Mouse (Mus musculus): Measurements from ENCODE around the gene Timm13. TPM values are rescaled to one million over a fixed set of nuclear protein-coding genes. Genes with fewer than 3 reads are reported as not detected.

The Timm13 gene
- polyA plus RNA-seq, 1 experiment from 2014 or later, result 326 TPM

DNA sequence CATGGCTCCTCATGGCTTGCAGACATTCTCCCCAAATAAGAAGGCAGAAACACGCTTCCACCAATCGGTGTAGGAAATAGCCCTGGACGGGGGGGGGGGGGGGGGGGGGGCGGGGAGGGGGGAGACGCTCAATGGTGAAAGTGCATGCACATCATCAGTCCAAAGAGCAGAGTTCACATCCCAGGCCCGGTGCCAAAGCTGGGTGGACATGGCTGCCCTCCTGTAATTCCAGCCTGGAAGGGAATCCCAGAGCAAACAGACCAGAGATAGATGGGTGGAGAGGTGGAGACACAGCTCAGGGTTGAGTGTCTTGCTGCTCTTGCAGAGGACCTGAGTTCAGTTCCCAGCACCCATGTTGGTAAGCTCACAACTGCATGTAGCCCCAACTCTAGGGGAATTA, 29.8 kb downstream of the Timm13 start:
- Histone ChIP-seq H3K27ac (replicated peaks) (no peak overlapping the region), H3K4me2 (replicated peaks) (no peak overlapping the region), H3K9me3 (no peaks in the 10 kb centered on the region), H3K9ac (replicated peaks) (no peak overlapping the region), H3K36me3 (peaks cover 16% of the 10 kb centered on the region; the same call in 1 of the 2 replicates), H3K4me1 (no peaks in the 10 kb centered on the region), H3K27me3 (no peaks in the 10 kb centered on the region), H3K4me3 (no peak overlapping the region)
- no peak for ATAC-seq (replicated peaks)
- WGBS, result 54% methylated on average over 4 of the region's 6 CpGs

DNA sequence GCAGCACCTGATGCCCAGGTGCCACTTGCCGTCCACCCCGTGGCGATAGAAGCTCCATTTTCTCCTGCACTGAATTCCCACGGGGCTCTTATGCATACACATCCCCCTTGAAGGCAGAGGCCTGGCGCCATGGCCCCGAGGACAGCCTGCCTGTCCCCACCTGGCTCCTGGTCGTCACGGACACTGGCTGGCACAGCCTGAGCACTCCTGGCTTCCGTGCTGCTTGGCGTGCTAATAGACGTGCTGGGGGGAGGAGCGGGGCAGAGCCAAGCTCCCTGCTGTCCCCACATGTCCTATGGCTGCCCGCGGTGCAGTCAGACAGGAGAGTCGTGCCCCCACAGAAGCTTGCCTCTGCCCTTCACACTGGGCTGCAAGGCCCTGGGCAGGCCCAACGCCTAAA, 36.3 kb downstream of the Timm13 start:
- Histone ChIP-seq H3K9ac (replicated peaks) (no peak overlapping the region), H3K9me3 (no peaks in the 10 kb centered on the region), H3K36me3 (peaks cover 31% of the 10 kb centered on the region), H3K27me3 (no peaks in the 10 kb centered on the region), H3K4me2 (replicated peaks) (no peak overlapping the region), H3K4me3 (no peak overlapping the region), H3K27ac (replicated peaks) (no peak overlapping the region), H3K4me1 (no peaks in the 10 kb centered on the region)
- 84% methylated on average over 16 of the region's 16 CpGs for WGBS
- no peak for ATAC-seq (replicated peaks)

DNA sequence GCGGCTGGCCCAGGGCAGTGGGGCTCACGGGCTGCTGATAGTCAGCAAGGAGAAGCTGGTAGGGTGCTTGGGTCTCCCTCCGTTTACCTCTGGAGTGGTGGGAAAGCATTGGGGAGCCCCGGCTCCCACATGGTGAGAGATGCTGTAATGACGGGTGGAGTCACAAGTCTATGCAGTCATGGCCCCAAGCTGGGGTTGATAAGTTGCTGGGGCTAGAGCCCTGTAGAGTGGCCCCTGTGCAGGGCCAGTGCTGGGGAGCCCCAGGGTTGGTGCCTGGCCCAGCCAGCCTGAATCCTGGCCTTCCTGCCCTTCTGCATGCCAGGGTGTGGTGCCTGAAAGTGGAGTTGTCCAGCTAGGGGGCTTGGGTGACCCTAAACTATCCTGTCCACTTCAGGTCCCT, 38.5 kb downstream of the Timm13 start:
- WGBS, result 96% methylated on average over 5 of the region's 5 CpGs
- Histone ChIP-seq H3K27me3 (no peaks in the 10 kb centered on the region), H3K4me1 (peaks cover 5% of the 10 kb centered on the region; the same call in 1 of the 2 replicates)

DNA sequence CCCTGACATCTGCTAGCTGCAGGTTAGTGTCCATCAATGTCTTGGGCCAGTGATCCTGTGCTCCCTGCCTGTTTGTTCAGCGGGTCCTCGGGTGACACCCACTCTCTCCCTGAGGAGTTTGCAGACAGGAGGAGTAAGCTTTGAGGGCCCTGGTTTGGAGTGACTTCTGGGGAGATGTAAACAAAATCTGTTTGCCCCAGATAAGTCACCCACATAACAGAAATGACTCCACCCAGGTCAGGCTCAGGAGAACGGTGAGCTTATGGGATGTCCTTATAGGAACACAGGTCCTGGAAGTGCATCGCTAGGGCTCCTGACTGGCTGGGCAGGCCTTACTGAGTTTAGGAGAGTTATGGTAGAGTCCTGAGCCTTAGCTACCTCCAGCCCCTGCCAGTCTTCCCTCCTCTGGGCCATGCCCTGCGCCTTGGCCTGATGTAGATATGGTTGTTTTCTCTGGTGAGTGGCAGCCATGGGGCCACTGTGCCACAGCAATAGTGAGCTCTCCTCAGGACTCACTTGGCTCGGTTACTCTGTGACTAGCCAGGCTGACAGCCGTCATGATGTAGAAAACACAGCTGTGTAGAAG, 42.3 kb downstream of the Timm13 start:
- no peaks in the 10 kb centered on the region for H3K27me3 ChIP-seq
- no peaks in the 10 kb centered on the region for H3K9me3 ChIP-seq
- H3K27ac ChIP-seq (replicated peaks), result no peak overlapping the region
- no peak for ATAC-seq (replicated peaks)
- H3K4me3 ChIP-seq, result no peak overlapping the region
- H3K36me3 ChIP-seq, result peaks cover 5% of the 10 kb centered on the region
- WGBS, result 89% methylated on average over 7 of the region's 7 CpGs
- peaks cover 35% of the 10 kb centered on the region for H3K4me1 ChIP-seq
- no peak overlapping the region for H3K4me2 ChIP-seq (replicated peaks)
- H3K9ac ChIP-seq (replicated peaks), result no peak overlapping the region

More for the DNA sequence above, 38.5 kb downstream of the Timm13 start:
- Histone ChIP-seq H3K9me3 (no peaks in the 10 kb centered on the region), H3K9ac (replicated peaks) (no peak overlapping the region), H3K4me2 (replicated peaks) (no peak overlapping the region), H3K27ac (replicated peaks) (no peak overlapping the region), H3K4me3 (no peak overlapping the region), H3K36me3 (peaks cover 19% of the 10 kb centered on the region)
- no peak for ATAC-seq (replicated peaks)

DNA sequence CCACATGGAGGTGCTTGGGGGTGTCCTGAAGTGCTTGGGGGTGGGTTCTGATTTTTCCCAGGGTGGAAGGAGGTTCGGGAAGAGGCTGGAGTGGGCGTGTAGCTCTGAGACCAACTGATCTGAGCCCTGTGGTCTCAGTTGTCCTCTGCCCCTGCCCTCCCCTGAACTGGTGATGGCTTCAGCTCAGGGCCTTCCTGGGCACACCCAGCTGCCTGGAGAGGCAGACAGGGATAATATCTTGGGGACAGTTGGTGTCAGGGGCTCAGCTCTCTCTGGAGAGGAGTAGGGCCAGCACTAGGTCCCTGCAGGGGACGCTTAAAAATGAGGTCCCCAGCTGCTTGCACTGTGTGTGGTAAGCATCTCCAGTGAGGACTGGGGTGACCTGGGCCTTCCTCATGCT, 42.9 kb downstream of the Timm13 start:
- no peaks in the 10 kb centered on the region for H3K27me3 ChIP-seq
- ATAC-seq (replicated peaks), result no peak
- H3K4me1 ChIP-seq, result peaks cover 36% of the 10 kb centered on the region
- no peak overlapping the region for H3K27ac ChIP-seq (replicated peaks)
- 70% methylated on average over 3 of the region's 3 CpGs for WGBS
- no peak overlapping the region for H3K4me2 ChIP-seq (replicated peaks)
- peaks cover 10% of the 10 kb centered on the region for H3K36me3 ChIP-seq
- no peaks in the 10 kb centered on the region for H3K9me3 ChIP-seq
- 0 out of 2 replicates have a peak overlapping the region, but pooled peaks have one; percentile 3 for H3K9ac ChIP-seq (replicated peaks)
- H3K4me3 ChIP-seq, result no peak overlapping the region

DNA sequence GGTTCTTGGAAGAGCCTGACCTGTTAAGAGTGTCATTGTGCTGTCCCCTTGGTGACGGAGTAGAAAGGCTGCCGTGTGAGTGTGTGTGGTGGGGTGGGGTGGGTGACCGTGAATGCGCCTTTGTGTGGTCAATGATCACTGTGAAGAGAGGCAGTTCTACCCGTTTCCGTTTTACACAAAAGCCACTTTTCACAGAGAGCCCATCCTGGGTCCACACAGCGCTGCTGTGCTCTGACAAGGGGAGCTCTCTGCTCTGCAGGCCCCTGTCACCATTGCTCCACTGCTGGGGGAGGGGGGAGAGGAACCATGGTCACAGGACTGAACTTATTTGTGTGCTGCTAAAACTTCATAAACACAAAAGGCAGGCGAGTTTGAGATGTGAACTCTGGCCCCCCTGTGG, 43.4 kb downstream of the Timm13 start:
- Histone ChIP-seq H3K4me1 (peaks cover 36% of the 10 kb centered on the region), H3K4me3 (no peak overlapping the region), H3K27me3 (no peaks in the 10 kb centered on the region), H3K4me2 (replicated peaks) (no peak overlapping the region), H3K27ac (replicated peaks) (no peak overlapping the region), H3K36me3 (peaks cover 12% of the 10 kb centered on the region; the same call in 1 of the 2 replicates), H3K9ac (replicated peaks) (0 out of 2 replicates have a peak overlapping the region, but pooled peaks have one; percentile 3), H3K9me3 (no peaks in the 10 kb centered on the region)
- no peak for ATAC-seq (replicated peaks)
- 34% methylated on average over 8 of the region's 8 CpGs for WGBS

DNA sequence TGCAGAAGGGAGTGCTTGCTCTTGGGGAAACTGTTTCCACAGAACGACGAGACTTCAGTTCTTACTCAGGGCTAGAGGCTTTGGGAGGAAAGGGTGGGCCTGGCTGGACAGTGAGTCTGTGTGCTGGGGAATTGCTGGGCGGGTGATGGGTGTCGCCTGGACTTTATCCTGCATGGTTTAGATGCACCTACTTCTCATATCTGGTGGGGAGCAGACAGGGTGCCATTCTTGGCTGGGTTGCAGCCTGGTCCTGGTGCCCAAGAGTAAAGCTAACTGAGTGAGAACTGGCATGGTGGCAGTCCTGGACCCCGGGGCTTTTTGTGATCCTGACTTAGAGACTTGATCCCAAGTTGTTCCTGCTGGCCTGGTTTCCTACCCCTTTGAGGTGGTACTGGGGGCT, 43.9 kb downstream of the Timm13 start:
- 0 out of 2 replicates have a peak overlapping the region, but pooled peaks have one; percentile 72 for H3K4me3 ChIP-seq
- no peaks in the 10 kb centered on the region for H3K27me3 ChIP-seq
- peaks cover 36% of the 10 kb centered on the region for H3K4me1 ChIP-seq
- no peaks in the 10 kb centered on the region for H3K9me3 ChIP-seq
- H3K4me2 ChIP-seq (replicated peaks), result no peak overlapping the region
- H3K36me3 ChIP-seq, result peaks cover 16% of the 10 kb centered on the region
- H3K27ac ChIP-seq (replicated peaks), result no peak overlapping the region
- H3K9ac ChIP-seq (replicated peaks), result no peak overlapping the region
- WGBS, result 84% methylated on average over 5 of the region's 5 CpGs
- no peak for ATAC-seq (replicated peaks)

DNA sequence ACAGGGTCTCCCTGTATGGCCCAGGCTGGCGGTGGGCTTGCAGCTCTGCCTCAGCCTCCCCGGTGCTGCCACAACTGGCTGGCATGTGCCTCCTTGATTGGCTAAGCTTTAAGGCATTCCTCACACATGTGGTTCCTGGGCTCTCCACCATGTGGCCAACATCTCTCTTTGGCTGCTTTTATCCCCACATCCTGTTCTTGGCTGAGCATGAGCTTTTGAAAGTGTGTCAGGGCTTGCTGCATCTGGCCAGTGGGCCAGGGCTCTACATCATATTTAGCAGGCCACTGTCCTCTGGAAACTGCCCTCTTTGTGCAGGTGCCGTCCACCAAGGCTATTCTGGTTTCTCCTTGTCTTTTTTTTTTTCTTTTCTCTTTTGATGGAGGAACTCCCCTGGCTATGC, 44.5 kb downstream of the Timm13 start:
- no peaks in the 10 kb centered on the region for H3K9me3 ChIP-seq
- H3K4me3 ChIP-seq, result peak overlapping the region; percentile 72
- peaks cover 36% of the 10 kb centered on the region for H3K4me1 ChIP-seq
- peaks cover 20% of the 10 kb centered on the region for H3K36me3 ChIP-seq
- 74% methylated on average over 3 of the region's 3 CpGs for WGBS
- no peak overlapping the region for H3K27ac ChIP-seq (replicated peaks)
- no peak for ATAC-seq (replicated peaks)
- no peak overlapping the region; the same call in 1 of the 2 replicates for H3K9ac ChIP-seq (replicated peaks)
- H3K27me3 ChIP-seq, result no peaks in the 10 kb centered on the region
- H3K4me2 ChIP-seq (replicated peaks), result peak overlapping the region; percentile 96

DNA sequence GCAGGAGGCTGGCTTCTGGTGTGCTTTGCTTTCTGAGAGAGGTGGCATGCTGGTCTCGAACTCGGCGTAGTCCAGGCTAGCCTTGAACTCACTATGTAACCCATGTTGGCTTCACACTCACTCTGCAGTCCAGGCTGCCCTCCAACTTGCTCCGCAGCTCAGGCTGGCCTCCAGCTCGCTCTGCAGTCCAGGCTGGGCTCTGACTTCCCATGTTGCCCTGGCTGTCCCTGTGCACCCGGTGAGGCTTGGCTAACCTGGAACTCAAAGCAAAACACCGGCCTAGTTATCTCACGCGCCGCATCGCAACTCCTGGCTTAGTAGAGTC, 45.1 kb downstream of the Timm13 start:
- H3K27ac ChIP-seq (replicated peaks), result no peak overlapping the region
- H3K36me3 ChIP-seq, result peaks cover 26% of the 10 kb centered on the region
- H3K9ac ChIP-seq (replicated peaks), result peak overlapping the region; percentile 73
- 19% methylated on average over 11 of the region's 11 CpGs for WGBS
- H3K4me1 ChIP-seq, result peaks cover 36% of the 10 kb centered on the region
- ATAC-seq (replicated peaks), result no peak
- H3K27me3 ChIP-seq, result no peaks in the 10 kb centered on the region
- H3K4me3 ChIP-seq, result peak overlapping the region; percentile 72
- H3K4me2 ChIP-seq (replicated peaks), result peak overlapping the region; percentile 96
- no peaks in the 10 kb centered on the region for H3K9me3 ChIP-seq

DNA sequence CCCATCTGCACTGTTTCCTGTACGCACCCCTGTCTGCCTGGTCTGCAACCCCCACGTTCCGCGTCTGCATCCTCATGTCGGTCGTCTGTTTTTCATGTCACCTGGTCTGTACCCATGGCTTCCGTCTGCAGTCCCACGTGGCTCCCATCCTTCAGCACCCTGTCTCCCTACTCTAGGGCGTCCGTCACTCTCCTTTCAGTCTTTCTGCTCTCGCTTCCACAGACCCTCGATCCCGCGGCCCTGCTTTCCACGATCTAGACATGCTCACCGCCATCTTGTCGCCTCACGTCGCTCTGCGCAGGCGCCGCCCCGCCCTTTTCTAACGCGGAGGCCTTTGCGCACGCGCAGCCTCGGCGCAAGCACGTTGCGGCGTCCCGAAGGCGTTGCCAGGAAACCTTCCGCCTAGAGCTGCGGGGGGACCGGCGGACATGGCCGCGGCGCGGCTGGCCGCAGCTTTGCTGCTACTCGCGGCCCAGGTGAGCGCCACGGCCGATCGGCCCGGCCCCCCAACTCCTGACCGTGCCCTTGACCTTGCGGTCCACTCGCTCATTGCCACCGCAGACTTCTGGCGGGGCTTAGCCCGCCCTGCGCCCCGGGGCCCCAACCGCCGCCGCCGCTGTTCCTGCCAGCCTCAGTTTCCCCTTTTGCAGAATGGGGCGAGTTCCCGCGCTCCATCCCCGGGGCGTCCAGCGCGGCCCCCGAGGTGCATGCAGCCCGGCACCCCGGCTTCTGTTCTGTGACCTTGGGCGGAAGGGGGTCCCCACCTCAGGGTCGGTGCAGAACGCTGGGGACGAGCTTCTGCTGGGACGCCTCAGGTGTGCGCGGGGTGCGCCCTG, 45.6 kb downstream of the Timm13 start, which contains the start of the genes Lsm7 and Sppl2b:
Lsm7 (minus strand) TSS at position 297 of the 836 bp plus-strand sequence.
Sppl2b (plus strand) TSS at position 363 of the 836 bp plus-strand sequence.
- peak within 1 kb of the TSS; percentile 66 for H3K27ac ChIP-seq (replicated peaks)
- H3K4me3 ChIP-seq, result peak within 1 kb of the TSS; percentile 72
- peaks cover 36% of the 10 kb centered on the region for H3K4me1 ChIP-seq
- H3K9ac ChIP-seq (replicated peaks), result peak within 1 kb of the TSS; percentile 73
- ATAC-seq (replicated peaks), result peak; percentile 84
- peaks cover 31% of the 10 kb centered on the region for H3K36me3 ChIP-seq
- no peaks in the 10 kb centered on the region for H3K9me3 ChIP-seq
- WGBS, result under 1% methylated on average over 81 of the region's 81 CpGs
- H3K27me3 ChIP-seq, result no peaks in the 10 kb centered on the region
- peak within 1 kb of the TSS; percentile 96 for H3K4me2 ChIP-seq (replicated peaks)
